Mouse (Mus musculus) liver, adult 2 months (tissue): ENCODE results near the gene Gaa.

ENCODE experiments used
- CTCF ChIP-seq: fragments of 200-500 bp; IDR thresholded peaks from 2 replicates; pipeline ENCODE4 v1.5.1; 2011; ENCODE audit warnings: low read depth, low read length, control low read depth
- POLR2A ChIP-seq: fragments of 200-500 bp; IDR thresholded peaks from 2 replicates; pipeline ENCODE4 v1.6.1; 2011; ENCODE audit warnings: low read length, control low read depth; ENCODE audit not compliant: insufficient read depth; ENCODE audit errors: extremely low read depth

- TF ChIP-seq CTCF: no peak
- peak; percentile 50 for TF ChIP-seq POLR2A
Measured at GRCm38 (mm10) chr11:119299391-119300245, 31.9 kb downstream of the Gaa start, which contains the start of gene Eif4a3.
